Mouse (Mus musculus): ENCODE measurements around the gene Slc5a4a. TPM values are rescaled to one million over a fixed set of nuclear protein-coding genes. Genes with fewer than 3 reads are reported as not detected.

Gene Slc5a4a
- total and polyA plus RNA-seq, 2 experiments from 2014 or later = not detected

DNA sequence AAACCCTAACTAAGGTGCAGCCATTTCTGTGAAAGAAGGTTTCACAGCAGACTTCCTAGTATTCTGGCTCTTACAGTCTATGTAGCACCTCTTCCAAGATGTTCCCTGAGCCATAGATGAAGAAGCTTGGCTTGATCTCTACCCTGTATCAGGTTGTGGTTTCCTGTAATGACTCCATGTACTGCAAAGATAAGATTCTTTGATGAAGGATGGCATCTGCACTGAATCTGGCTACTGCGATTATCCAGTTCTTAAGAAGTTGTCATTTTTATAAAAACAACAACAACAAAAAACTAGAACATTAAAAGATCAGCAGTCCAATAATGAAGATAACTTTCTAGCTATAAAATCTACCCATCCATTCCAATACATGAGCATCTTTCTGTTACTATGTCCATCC lies 40.8 kb downstream of the Slc5a4a start:
- ATAC-seq = no peak

GRCm38 (mm10) chr10:76201416-76201815 lies 54.2 kb downstream of the Slc5a4a start:
- no peak for ATAC-seq
- H3K4me3 ChIP-seq (ENCODE audit: low read length) = no peak overlapping the region
- H3K27ac ChIP-seq = no peak overlapping the region
- 0 out of 2 replicates have a peak, but pooled peaks cover 3% of the 10 kb centered on the region for H3K36me3 ChIP-seq (ENCODE audit: insufficient read depth, low read length)
- 90% methylated on average over 3 of the region's 3 CpGs for WGBS
- no peak for DNase-seq (ENCODE audit: low spot score)
- TF ChIP-seq CTCF (IDR thresholded peaks at IDR 0.05; ENCODE audit: low read depth) = no peak
- H3K4me1 ChIP-seq (ENCODE audit: insufficient read depth, low read length) = no peaks in the 10 kb centered on the region
- no peak overlapping the region for H3K9ac ChIP-seq (replicated peaks; ENCODE audit: low read length)
- no peak overlapping the region for H3K4me2 ChIP-seq (ENCODE audit: low read depth, low read length)
- H3K9me3 ChIP-seq (ENCODE audit: low read length) = no peaks in the 10 kb centered on the region
- H3K27me3 ChIP-seq (ENCODE audit: insufficient read depth, low read length) = no peaks in the 10 kb centered on the region

More for the DNA sequence above, 40.8 kb downstream of the Slc5a4a start:
- no peak overlapping the region for H3K9ac ChIP-seq (replicated peaks; ENCODE audit: low read length)
- WGBS = 95% methylated on average over 1 of the region's 1 CpGs
- no peak overlapping the region for H3K4me2 ChIP-seq (ENCODE audit: low read depth, low read length)
- DNase-seq (ENCODE audit: low spot score) = no peak
- no peak overlapping the region for H3K4me3 ChIP-seq (ENCODE audit: low read length)
- H3K27ac ChIP-seq = no peak overlapping the region
- no peak for TF ChIP-seq CTCF (IDR thresholded peaks at IDR 0.05; ENCODE audit: low read depth)
- no peaks in the 10 kb centered on the region for H3K27me3 ChIP-seq (ENCODE audit: insufficient read depth, low read length)
- no peaks in the 10 kb centered on the region for H3K9me3 ChIP-seq (ENCODE audit: low read length)
- H3K36me3 ChIP-seq (ENCODE audit: insufficient read depth, low read length) = no peaks in the 10 kb centered on the region
- no peaks in the 10 kb centered on the region for H3K4me1 ChIP-seq (ENCODE audit: insufficient read depth, low read length)

DNA sequence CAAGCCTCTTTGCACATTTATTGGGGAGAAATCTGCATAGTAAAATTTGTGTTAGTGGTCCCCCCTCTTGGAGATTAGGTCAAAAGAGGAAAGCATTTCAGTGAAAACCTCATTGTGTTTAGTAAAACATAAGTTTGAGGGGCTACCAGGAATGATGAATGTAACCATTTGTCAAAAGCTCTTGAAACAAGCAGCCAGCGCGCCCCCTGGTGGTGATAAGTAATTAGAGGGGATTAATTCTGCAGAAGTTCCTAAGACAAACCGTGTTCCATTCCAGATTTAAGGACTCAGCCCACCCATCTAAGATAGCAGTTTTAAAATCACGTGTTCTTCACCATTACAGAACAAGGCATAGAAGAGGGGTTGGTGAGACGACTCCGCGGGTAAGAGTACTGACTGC lies 54.7 kb downstream of the Slc5a4a start:
- Histone ChIP-seq H3K4me1 (ENCODE audit: insufficient read depth, low read length) (no peaks in the 10 kb centered on the region), H3K9ac (replicated peaks; ENCODE audit: low read length) (no peak overlapping the region), H3K27me3 (ENCODE audit: insufficient read depth, low read length) (no peaks in the 10 kb centered on the region), H3K36me3 (ENCODE audit: insufficient read depth, low read length) (peaks cover 7% of the 10 kb centered on the region), H3K27ac (no peak overlapping the region), H3K4me3 (ENCODE audit: low read length) (no peak overlapping the region), H3K4me2 (ENCODE audit: low read depth, low read length) (no peak overlapping the region), H3K9me3 (ENCODE audit: low read length) (no peaks in the 10 kb centered on the region)
- ATAC-seq (no peak; the same call in 1 of the 2 replicates), DNase-seq (ENCODE audit: low spot score) (peak; percentile 91)
- WGBS = 19% methylated on average over 7 of the region's 7 CpGs
- peak; percentile 80 for TF ChIP-seq CTCF (IDR thresholded peaks at IDR 0.05; ENCODE audit: low read depth)

DNA sequence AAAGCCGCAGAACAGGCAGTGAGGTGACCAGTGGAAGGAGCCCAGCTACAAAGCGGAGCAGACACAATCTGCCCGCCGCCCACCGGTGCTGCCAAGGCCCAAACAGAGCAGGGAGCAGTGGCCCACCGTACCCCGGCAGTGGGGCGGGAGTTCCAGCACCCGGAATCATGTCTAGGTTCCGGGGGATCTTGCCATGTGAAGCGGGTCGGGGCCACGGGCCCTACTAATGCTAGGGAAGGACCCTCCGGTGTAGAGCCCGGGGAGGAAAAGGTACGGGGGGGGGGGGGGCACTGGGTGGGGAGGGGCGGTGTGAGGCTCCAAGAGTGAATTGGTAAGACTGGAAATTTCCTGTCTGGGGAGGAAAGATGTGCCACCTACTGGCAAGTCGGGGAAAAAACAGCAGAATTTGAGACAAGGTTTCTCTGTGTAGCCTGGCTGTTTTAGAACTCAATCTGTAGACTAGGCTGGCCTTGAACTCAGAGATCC lies 56.6 kb downstream of the Slc5a4a start:
- Histone ChIP-seq H3K4me1 (ENCODE audit: insufficient read depth, low read length) (no peaks in the 10 kb centered on the region), H3K4me2 (ENCODE audit: low read depth, low read length) (peak overlapping the region; percentile 57), H3K4me3 (ENCODE audit: low read length) (peak overlapping the region; percentile 31), H3K27ac (no peak overlapping the region), H3K27me3 (ENCODE audit: insufficient read depth, low read length) (no peaks in the 10 kb centered on the region), H3K9me3 (ENCODE audit: low read length) (no peaks in the 10 kb centered on the region), H3K9ac (replicated peaks; ENCODE audit: low read length) (peak overlapping the region; percentile 46), H3K36me3 (ENCODE audit: insufficient read depth, low read length) (peaks cover 21% of the 10 kb centered on the region)
- DNase-seq (ENCODE audit: low spot score) (peak; percentile 74), ATAC-seq (peak; percentile 66)
- 20% methylated on average over 18 of the region's 18 CpGs for WGBS
- peak; percentile 65 for TF ChIP-seq CTCF (IDR thresholded peaks at IDR 0.05; ENCODE audit: low read depth)

GRCm38 (mm10) chr10:76207262-76207796 lies 60.1 kb downstream of the Slc5a4a start:
- Histone ChIP-seq H3K36me3 (ENCODE audit: insufficient read depth, low read length) (peaks cover 39% of the 10 kb centered on the region), H3K4me3 (ENCODE audit: low read length) (no peak overlapping the region), H3K9ac (replicated peaks; ENCODE audit: low read length) (no peak overlapping the region), H3K27ac (no peak overlapping the region), H3K27me3 (ENCODE audit: insufficient read depth, low read length) (no peaks in the 10 kb centered on the region), H3K9me3 (ENCODE audit: low read length) (no peaks in the 10 kb centered on the region), H3K4me2 (ENCODE audit: low read depth, low read length) (no peak overlapping the region), H3K4me1 (ENCODE audit: insufficient read depth, low read length) (no peaks in the 10 kb centered on the region)
- DNase-seq (ENCODE audit: low spot score) (no peak), ATAC-seq (no peak)
- no peak for TF ChIP-seq CTCF (IDR thresholded peaks at IDR 0.05; ENCODE audit: low read depth)
- 89% methylated on average over 13 of the region's 13 CpGs for WGBS

DNA sequence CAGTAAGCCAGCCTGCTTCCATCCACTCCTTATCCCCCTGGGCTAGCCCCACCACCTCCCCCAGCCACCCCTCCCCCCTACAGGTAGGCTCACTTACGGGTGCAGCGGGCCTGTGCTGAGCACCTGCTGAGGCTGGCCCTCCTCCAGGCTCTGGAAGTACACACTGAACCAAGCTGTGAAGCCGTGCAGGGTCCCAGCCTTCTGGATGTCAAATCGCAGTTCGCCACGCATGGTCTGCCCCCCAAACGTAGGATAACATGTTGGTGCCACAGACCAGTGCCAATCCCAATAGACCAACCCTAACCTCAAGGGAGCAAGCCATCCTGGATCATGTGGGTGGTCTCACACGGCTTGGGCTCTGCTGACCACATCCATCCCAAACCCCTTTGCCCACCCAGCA lies 62.0 kb downstream of the Slc5a4a start:
- DNase-seq (ENCODE audit: low spot score) (no peak), ATAC-seq (no peak)
- Histone ChIP-seq H3K4me1 (ENCODE audit: insufficient read depth, low read length) (no peaks in the 10 kb centered on the region), H3K9me3 (ENCODE audit: low read length) (no peaks in the 10 kb centered on the region), H3K4me3 (ENCODE audit: low read length) (no peak overlapping the region), H3K4me2 (ENCODE audit: low read depth, low read length) (no peak overlapping the region), H3K36me3 (ENCODE audit: insufficient read depth, low read length) (peaks cover 47% of the 10 kb centered on the region), H3K27ac (no peak overlapping the region), H3K9ac (replicated peaks; ENCODE audit: low read length) (no peak overlapping the region), H3K27me3 (ENCODE audit: insufficient read depth, low read length) (no peaks in the 10 kb centered on the region)
- TF ChIP-seq CTCF (IDR thresholded peaks at IDR 0.05; ENCODE audit: low read depth) = no peak
- WGBS = 93% methylated on average over 8 of the region's 8 CpGs

- no peak for TF ChIP-seq CTCF (IDR thresholded peaks at IDR 0.05; ENCODE audit: low read depth)
- no peak overlapping the region for H3K4me3 ChIP-seq (ENCODE audit: low read length)
- H3K9me3 ChIP-seq (ENCODE audit: low read length) = peaks cover 4% of the 10 kb centered on the region; the same call in 1 of the 2 replicates
- H3K9ac ChIP-seq (replicated peaks; ENCODE audit: low read length) = no peak overlapping the region
- H3K27ac ChIP-seq = no peak overlapping the region
- H3K27me3 ChIP-seq (ENCODE audit: insufficient read depth, low read length) = no peaks in the 10 kb centered on the region
- H3K4me2 ChIP-seq (ENCODE audit: low read depth, low read length) = no peak overlapping the region
- ATAC-seq (no peak), DNase-seq (ENCODE audit: low spot score) (no peak)
- H3K36me3 ChIP-seq (ENCODE audit: insufficient read depth, low read length) = peaks cover 62% of the 10 kb centered on the region
- H3K4me1 ChIP-seq (ENCODE audit: insufficient read depth, low read length) = no peaks in the 10 kb centered on the region
- 92% methylated on average over 7 of the region's 7 CpGs for WGBS
Measured at GRCm38 (mm10) chr10:76210806-76211205, 63.6 kb downstream of the Slc5a4a start.
